Mouse (Mus musculus) erythroblast, embryonic 14.5 days (primary cell): ENCODE measurements around the gene Dcaf1.

ENCODE experiments used
- GATA1 ChIP-seq: IDR thresholded peaks from 2 replicates; pipeline ENCODE4 v1.6.1; 2012; ENCODE audit warnings: low read length, inconsistent platforms, mixed read lengths
- TAL1 ChIP-seq: IDR thresholded peaks from 3 replicates; pipeline ENCODE4 v1.6.1; 2012; ENCODE audit warnings: low read length, inconsistent platforms, mixed read lengths

- TF ChIP-seq GATA1 = no peak
- no peak for TF ChIP-seq TAL1
Measured at GRCm38 (mm10) chr9:106879471-106879870, 57.8 kb downstream of the Dcaf1 start.
